Mouse (Mus musculus) liver, embryonic 14.5 days (tissue): ENCODE data around the gene Fmnl1. TPM values are rescaled to one million over a fixed set of nuclear protein-coding genes. Genes with fewer than 3 reads are reported as not detected.
A peak's percentile ranks its signal among the peaks of the same experiment; 100 is the strongest.

Source experiments
- ATAC-seq: fragments of 200-750 bp; cut with Nextera tagmentation; 2 replicates; pipeline ENCODE4 v1.8.0; 2017; ENCODE audit warnings: moderate number of reproducible peaks, mild to moderate bottlenecking, moderate library complexity; ENCODE audit not compliant: insufficient read depth
- DNase-seq, 3 experiments: peaks; one replicate each; pipeline ENCODE4 v3.0.0-alpha.2; 2012 to 2013; ENCODE audit warnings: low read depth in 3 of 3, low spot score in 3 of 3
- H3K27ac ChIP-seq: fragments of 300-500 bp; sonication (generic); 2 replicates; pipeline ENCODE4 v1.5.1; 2014; ENCODE audit warnings: moderate library complexity, mild to moderate bottlenecking, control low read depth, inconsistent platforms
- H3K27me3 ChIP-seq: fragments of 300-500 bp; sonication (generic); 2 replicates; pipeline ENCODE4 v1.6.1; 2014; ENCODE audit warnings: mild to moderate bottlenecking, low read length, moderate library complexity; ENCODE audit not compliant: control insufficient read depth, insufficient read depth
- H3K36me3 ChIP-seq: fragments of 300-500 bp; sonication (generic); replicated peaks from 2 replicates; pipeline ENCODE4 v1.6.1; 2014; ENCODE audit warnings: low read depth; ENCODE audit not compliant: control insufficient read depth, insufficient read depth
- H3K4me1 ChIP-seq, 2 experiments: fragments of 200-500 bp in 1 of 2; fragments of 300-500 bp in 1 of 2; sonication (generic) in 1 of 2; replicated peaks; 2 replicates each; pipeline ENCODE4 v1.6.1; 2012 to 2014; ENCODE audit warnings: antibody characterized with exemption in 1 of 2, inconsistent platforms in 1 of 2, low read length in 1 of 2; ENCODE audit not compliant: control insufficient read depth in 2 of 2, insufficient read depth in 2 of 2
- H3K4me2 ChIP-seq: fragments of 300-500 bp; sonication (generic); 2 replicates; pipeline ENCODE4 v1.6.1; 2014; ENCODE audit warnings: low read depth, mild to moderate bottlenecking, control low read depth, moderate library complexity
- H3K4me3 ChIP-seq, 2 experiments: fragments of 200-500 bp in 1 of 2; fragments of 300-500 bp in 1 of 2; sonication (generic) in 1 of 2; 2 replicates each; pipeline ENCODE4 v1.5.1; 2012 to 2014; ENCODE audit warnings: low read depth in 2 of 2, low read length in 2 of 2, mild to moderate bottlenecking in 2 of 2, control low read depth in 1 of 2, inconsistent platforms in 1 of 2, moderate library complexity in 1 of 2; ENCODE audit not compliant: insufficient read depth in 1 of 2
- H3K9ac ChIP-seq: fragments of 300-500 bp; sonication (generic); replicated peaks from 2 replicates; pipeline ENCODE4 v1.6.1; 2014; ENCODE audit warnings: mild to moderate bottlenecking, control low read depth, moderate library complexity
- H3K9me3 ChIP-seq: fragments of 300-500 bp; sonication (generic); 2 replicates; pipeline ENCODE4 v1.6.1; 2016; ENCODE audit warnings: low read length, mixed read lengths; ENCODE audit not compliant: control insufficient read depth
- CTCF ChIP-seq: IDR thresholded peaks from 2 replicates; pipeline ENCODE4 v1.5.1; 2016; ENCODE audit warnings: antibody characterized with exemption, low read depth, control low read depth
- EP300 ChIP-seq: IDR thresholded peaks from 2 replicates; pipeline ENCODE4 v1.6.1; 2016; ENCODE audit warnings: antibody characterized with exemption, low read depth
- WGBS: fragments of 180-500 bp; shearing (Covaris S2); extraction: QIAGEN DNeasy Blood & Tissue Kit; methylation state at CpG from one replicate; pipeline ENCODE4 v1.1.7; 2014; ENCODE audit not compliant: insufficient replicate concordance; 5-methylcytosine and 5-hydroxymethylcytosine counted together
- polyA plus RNA-seq, 2 experiments: library from polyadenylated mRNA; depleted of rRNA in 1 of 2; stranded (reverse) in 1 of 2; unstranded in 1 of 2; fragments of >200 nt; fragmentation: Nextera tagmentation in 1 of 2; extraction: Ambion mirVana in 1 of 2; gene quantifications; 2 replicates each; pipeline versions ENCODE4 v1.2.1 to v1.2.3; 2012 to 2014

Fmnl1 gene
- polyA plus RNA-seq (2012; rRNA removed), result 2.3 and 3.5 TPM in 2 replicates
- 2.3 and 3.5 TPM in 2 replicates for polyA plus RNA-seq (2014; fragmentation: Nextera tagmentation; extraction: Ambion mirVana)

DNA sequence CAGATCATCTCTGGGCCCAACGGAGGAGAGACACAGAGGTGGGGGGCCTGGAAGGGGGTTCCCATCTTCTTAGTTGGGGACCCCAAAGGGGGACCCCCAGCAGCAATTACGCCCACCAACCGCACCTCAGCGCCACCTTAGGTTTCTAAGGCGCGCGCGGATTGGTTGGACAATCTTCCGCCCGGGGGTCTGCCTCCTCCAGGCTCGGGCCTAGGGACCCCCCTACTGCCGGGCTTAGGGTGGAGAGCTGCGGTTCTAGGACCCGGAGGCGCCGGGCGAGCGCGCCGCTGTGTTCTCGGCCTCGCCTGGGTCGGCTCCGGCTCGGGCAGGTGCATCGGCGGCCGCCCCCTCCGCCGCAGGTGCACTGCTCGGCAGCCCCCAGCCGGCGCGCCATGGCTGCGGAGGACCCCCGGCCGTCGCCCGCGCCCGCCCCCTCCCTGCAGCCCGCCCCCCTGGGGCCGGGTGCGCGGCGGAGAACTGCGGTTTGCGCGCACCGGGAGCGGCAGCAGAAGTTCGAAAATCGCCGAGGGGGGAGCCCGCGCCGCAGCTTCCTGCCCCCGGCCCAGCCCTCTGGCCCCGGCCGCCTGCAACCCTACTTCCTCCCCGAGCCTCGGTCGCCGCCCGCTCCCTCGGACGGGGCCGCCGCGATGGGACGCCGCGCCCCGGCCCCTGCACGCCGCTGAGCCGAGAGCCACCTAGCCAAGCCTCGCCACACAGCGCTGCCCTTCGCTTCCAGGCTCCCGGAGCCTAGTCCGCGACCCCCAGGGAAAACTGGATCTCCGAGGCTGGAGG is at the start of gene Fmnl1:
Gene Fmnl1 (plus strand): TSS at position 614 of the 792 bp plus-strand sequence.
- 1% methylated on average over 59 of the region's 84 CpGs for WGBS
- H3K27ac ChIP-seq, result no peak within 1 kb of the TSS
- no peak within 1 kb of the TSS; the same call in 1 of the 2 replicates for H3K9ac ChIP-seq
- H3K4me2 ChIP-seq, result peak within 1 kb of the TSS; percentile 47
- TF ChIP-seq EP300 (no peak), CTCF (no peak)
- DNase-seq (no peak), ATAC-seq (no peak)
- peak within 1 kb of the TSS; percentile 38 to 40 for H3K4me3 ChIP-seq
- no peaks in the 10 kb centered on the region for H3K9me3 ChIP-seq
- peaks cover 26% of the 10 kb centered on the region for H3K27me3 ChIP-seq
- H3K36me3 ChIP-seq, result no peaks in the 10 kb centered on the region
- H3K4me1 ChIP-seq, result peaks cover 0 to 9% of the 10 kb centered on the region in 2 experiments; a peak in 2 of 4 replicates

- ATAC-seq, result peak; percentile 31
- peak within 1 kb of the TSS; percentile 96 to 97 for H3K4me3 ChIP-seq
- no peaks in the 10 kb centered on the region for H3K27me3 ChIP-seq
- H3K4me2 ChIP-seq, result peak within 1 kb of the TSS; percentile 96
- H3K9me3 ChIP-seq, result no peaks in the 10 kb centered on the region
- peak within 1 kb of the TSS; percentile 99 for H3K9ac ChIP-seq
- WGBS, result 1% methylated on average over 39 of the region's 39 CpGs
- peaks cover 35 to 42% of the 10 kb centered on the region in 2 experiments for H3K4me1 ChIP-seq
- DNase-seq, result peak in 1 of 3 experiments; percentile 35
- TF ChIP-seq EP300, result no peak
- TF ChIP-seq CTCF, result no peak
- H3K27ac ChIP-seq, result peak within 1 kb of the TSS; percentile 94
- no peaks in the 10 kb centered on the region for H3K36me3 ChIP-seq
These were observed 39.0 kb upstream of the Fmnl1 start, which contains the start of gene Hexim2 for GRCm38 (mm10) chr11:103131701-103132575. Gene Hexim2 (plus strand): TSS chr11:103132429.

GRCm38 (mm10) chr11:103132576-103133455 is 38.1 kb upstream of the Fmnl1 start:
- DNase-seq (peak; percentile 99 to 100 (median 99)), ATAC-seq (peak; percentile 86)
- peak overlapping the region; percentile 96 for H3K4me2 ChIP-seq
- H3K27me3 ChIP-seq, result no peaks in the 10 kb centered on the region
- WGBS, result under 1% methylated on average over 58 of the region's 58 CpGs
- TF ChIP-seq EP300 (peak; percentile 32), CTCF (no peak)
- peak overlapping the region; percentile 96 to 97 for H3K4me3 ChIP-seq
- peaks cover 35 to 43% of the 10 kb centered on the region in 2 experiments for H3K4me1 ChIP-seq
- peak overlapping the region; percentile 99 for H3K9ac ChIP-seq
- H3K9me3 ChIP-seq, result no peaks in the 10 kb centered on the region
- no peaks in the 10 kb centered on the region for H3K36me3 ChIP-seq
- H3K27ac ChIP-seq, result peak overlapping the region; percentile 94

GRCm38 (mm10) chr11:103133456-103134185 is 37.3 kb upstream of the Fmnl1 start:
- WGBS, result 44% methylated on average over 6 of the region's 6 CpGs
- TF ChIP-seq CTCF (no peak), EP300 (no peak)
- no peaks in the 10 kb centered on the region for H3K27me3 ChIP-seq
- DNase-seq (peak in 1 of 3 experiments; percentile 41), ATAC-seq (no peak)
- no peaks in the 10 kb centered on the region for H3K9me3 ChIP-seq
- peak overlapping the region; percentile 94 for H3K27ac ChIP-seq
- H3K36me3 ChIP-seq, result no peaks in the 10 kb centered on the region
- H3K4me3 ChIP-seq, result peak overlapping the region; percentile 67 to 97
- peak overlapping the region; percentile 96 for H3K4me2 ChIP-seq
- H3K9ac ChIP-seq, result peak overlapping the region; percentile 95
- peaks cover 35 to 43% of the 10 kb centered on the region in 2 experiments for H3K4me1 ChIP-seq
